Mouse (Mus musculus): Measurements from ENCODE around the gene Shisa9. TPM values are rescaled to one million over a fixed set of nuclear protein-coding genes. Genes with fewer than 3 reads are reported as not detected.

Gene Shisa9
- polyA plus RNA-seq, 1 experiment from 2014 or later: 5.1 TPM

DNA sequence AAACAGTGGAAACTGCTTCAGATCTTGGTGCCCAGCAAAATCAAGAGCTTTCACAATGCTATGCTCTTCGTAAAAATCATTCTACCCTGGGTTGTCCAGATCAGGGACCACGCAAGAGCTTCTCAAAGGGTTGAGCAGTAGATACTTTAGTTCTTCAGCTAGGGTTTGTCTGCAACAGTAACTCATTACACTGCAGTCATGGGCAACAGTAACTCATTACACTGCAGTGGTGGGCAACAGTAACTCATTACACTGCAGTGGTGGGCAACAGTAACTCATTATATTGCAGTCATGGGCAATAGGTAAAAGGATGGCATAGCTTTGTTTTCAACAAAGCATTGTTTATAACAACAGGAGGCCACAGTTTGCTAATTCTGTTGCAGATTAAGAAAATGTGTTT, 281.9 kb downstream of the Shisa9 start:
- no peak overlapping the region for H3K4me2 ChIP-seq
- H3K27ac ChIP-seq: no peak overlapping the region
- H3K36me3 ChIP-seq: no peaks in the 10 kb centered on the region
- WGBS: 89% methylated on average over 2 of the region's 2 CpGs
- H3K9me3 ChIP-seq: no peaks in the 10 kb centered on the region
- no peak overlapping the region for H3K4me3 ChIP-seq
- no peaks in the 10 kb centered on the region for H3K27me3 ChIP-seq
- ATAC-seq (ENCODE audit: low FRiP score): no peak
- no peaks in the 10 kb centered on the region for H3K4me1 ChIP-seq (replicated peaks)
- H3K9ac ChIP-seq: no peak overlapping the region

DNA sequence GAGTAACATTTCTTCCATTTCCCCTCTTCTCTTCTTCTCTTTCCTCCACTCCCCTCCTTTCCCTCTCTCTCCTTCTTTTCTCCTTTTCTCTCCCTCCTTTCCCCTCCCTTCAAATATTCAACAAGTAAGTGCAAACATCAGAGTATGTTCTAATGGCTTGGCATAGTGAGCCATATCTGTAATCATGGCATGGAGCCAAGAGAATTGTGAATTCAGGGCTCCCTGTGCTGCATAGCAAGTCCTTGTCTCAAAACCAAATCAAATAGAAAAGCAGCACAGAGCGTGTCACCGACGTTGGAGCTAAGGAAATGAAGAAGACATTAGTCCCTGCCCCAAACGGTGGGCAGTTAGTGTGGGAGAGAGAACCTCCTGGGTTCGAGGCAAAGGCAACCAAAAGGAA, 316.6 kb downstream of the Shisa9 start:
- no peak overlapping the region for H3K27ac ChIP-seq
- no peak overlapping the region for H3K4me3 ChIP-seq
- no peaks in the 10 kb centered on the region for H3K9me3 ChIP-seq
- 51% methylated on average over 5 of the region's 5 CpGs for WGBS
- no peak overlapping the region for H3K9ac ChIP-seq
- H3K36me3 ChIP-seq: no peaks in the 10 kb centered on the region
- H3K4me1 ChIP-seq (replicated peaks): no peaks in the 10 kb centered on the region
- no peak overlapping the region for H3K4me2 ChIP-seq
- no peak for ATAC-seq (ENCODE audit: low FRiP score)
- H3K27me3 ChIP-seq: no peaks in the 10 kb centered on the region

DNA sequence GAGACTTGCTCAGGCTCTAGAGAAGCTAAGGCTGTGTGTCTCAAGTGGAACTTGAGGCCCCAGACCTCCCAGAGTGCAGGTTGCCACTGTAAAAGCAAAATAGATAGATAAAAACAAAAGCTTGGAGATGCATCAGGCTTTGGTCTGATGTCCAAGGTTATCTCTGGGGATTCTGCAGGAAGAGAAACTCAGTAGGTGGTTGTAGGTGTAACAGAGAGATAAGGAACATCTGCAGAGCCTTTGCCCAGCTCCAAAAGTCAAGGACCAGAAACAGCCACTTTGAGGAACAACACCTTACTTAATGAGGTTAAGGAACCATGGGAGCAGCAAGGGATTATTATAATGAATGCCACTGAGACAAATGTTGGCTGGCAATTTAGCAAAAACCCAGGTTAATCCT, 319.5 kb downstream of the Shisa9 start:
- Histone ChIP-seq H3K36me3 (no peaks in the 10 kb centered on the region), H3K9ac (no peak overlapping the region), H3K27me3 (no peaks in the 10 kb centered on the region), H3K9me3 (no peaks in the 10 kb centered on the region), H3K4me3 (no peak overlapping the region), H3K4me1 (replicated peaks) (0 out of 2 replicates have a peak, but pooled peaks cover 3% of the 10 kb centered on the region), H3K4me2 (no peak overlapping the region), H3K27ac (no peak overlapping the region)
- ATAC-seq (ENCODE audit: low FRiP score): no peak

DNA sequence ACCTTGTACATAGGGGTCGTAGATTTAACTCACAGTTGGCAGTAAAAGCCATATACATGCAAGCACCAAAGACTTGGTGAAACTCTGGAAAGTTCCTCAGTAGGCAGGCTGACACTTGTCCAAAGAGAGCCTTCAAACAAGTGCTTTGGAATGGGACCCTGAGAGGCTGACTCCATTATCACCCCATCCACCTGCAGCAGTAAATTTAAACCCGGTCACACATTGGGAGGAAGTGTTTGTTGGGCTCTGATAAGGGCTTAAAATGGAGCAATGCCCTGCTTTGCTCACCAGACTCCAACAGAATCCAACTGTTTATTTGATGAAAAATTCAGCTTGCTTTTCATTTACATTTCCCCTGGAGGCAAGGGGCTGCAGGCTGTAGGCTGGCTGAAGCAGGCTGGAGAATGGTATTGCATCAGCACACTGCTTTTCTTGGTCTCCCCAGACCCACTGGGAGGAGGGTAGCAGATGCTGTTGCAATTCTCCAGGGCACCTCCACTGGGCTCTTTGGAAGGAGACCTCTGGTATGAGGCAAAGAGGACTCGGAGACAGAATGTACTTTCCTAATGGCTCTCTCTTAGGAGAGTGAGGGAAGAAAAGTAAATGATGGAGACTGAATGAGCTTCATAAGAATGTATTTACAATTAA, 323.5 kb downstream of the Shisa9 start:
- no peak for ATAC-seq (ENCODE audit: low FRiP score)
- Histone ChIP-seq H3K27me3 (no peaks in the 10 kb centered on the region), H3K4me3 (no peak overlapping the region), H3K4me1 (replicated peaks) (peaks cover 3% of the 10 kb centered on the region; the same call in 1 of the 2 replicates), H3K36me3 (no peaks in the 10 kb centered on the region), H3K4me2 (no peak overlapping the region), H3K9ac (no peak overlapping the region), H3K9me3 (no peaks in the 10 kb centered on the region), H3K27ac (no peak overlapping the region)
- WGBS: 79% methylated on average over 3 of the region's 3 CpGs

DNA sequence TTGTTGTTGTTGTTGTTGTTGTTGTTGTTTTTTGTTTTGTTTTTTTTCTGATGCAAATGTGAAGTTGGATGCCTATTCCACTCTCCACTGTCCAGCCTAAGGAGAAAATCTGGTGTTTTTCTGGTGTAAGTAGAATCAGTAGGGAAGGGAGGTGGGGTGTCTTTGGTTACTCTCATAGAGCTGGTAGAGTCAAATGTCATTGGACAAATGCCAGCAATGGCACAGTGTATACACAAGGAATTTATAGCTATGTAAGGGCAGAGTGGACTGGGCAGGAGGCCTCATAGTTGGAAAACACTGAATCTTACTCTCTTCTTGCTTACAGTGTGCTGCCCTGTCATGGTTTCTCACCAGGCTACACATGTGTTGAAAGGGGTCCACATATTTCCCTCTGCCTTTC, 325.9 kb downstream of the Shisa9 start:
- Histone ChIP-seq H3K27me3 (no peaks in the 10 kb centered on the region), H3K36me3 (no peaks in the 10 kb centered on the region), H3K9me3 (no peaks in the 10 kb centered on the region), H3K4me3 (no peak overlapping the region), H3K4me2 (no peak overlapping the region), H3K27ac (no peak overlapping the region), H3K9ac (no peak overlapping the region), H3K4me1 (replicated peaks) (peaks cover 3% of the 10 kb centered on the region; the same call in 1 of the 2 replicates)
- no peak for ATAC-seq (ENCODE audit: low FRiP score)

DNA sequence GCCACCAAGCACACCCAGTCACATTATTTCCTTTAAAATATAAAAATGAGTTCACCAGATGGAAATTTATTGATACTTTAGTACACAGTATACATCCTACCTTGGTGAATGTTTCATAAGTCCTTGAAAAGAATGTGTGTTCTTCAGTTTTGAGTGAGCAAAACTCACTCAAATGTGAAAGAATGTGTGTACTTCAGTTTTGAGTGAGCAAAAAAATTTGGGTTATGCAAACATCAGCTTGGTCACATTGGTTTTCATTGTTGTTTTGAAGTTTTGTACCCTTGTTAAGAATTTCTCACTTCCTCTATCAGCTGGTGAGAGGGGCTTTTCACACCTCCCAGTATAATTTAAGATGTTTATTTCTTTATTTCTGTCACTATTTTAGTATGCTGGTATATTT, 331.7 kb downstream of the Shisa9 start:
- Histone ChIP-seq H3K36me3 (no peaks in the 10 kb centered on the region), H3K27me3 (no peaks in the 10 kb centered on the region), H3K9me3 (no peaks in the 10 kb centered on the region), H3K27ac (no peak overlapping the region), H3K4me3 (no peak overlapping the region), H3K9ac (no peak overlapping the region), H3K4me2 (no peak overlapping the region), H3K4me1 (replicated peaks) (no peaks in the 10 kb centered on the region; the same call in 1 of the 2 replicates)
- no peak for ATAC-seq (ENCODE audit: low FRiP score)

Other genes with a start within 250 kb of the Shisa9 start
- 13.6 and 14.3 TPM in 2 replicates for gene Cpped1, start 74.7 kb upstream of the Shisa9 start, polyA plus RNA-seq (2015; fragmentation: Nextera tagmentation; extraction: Ambion mirVana)

All from hindbrain, embryonic 13.5 days (tissue).